Mouse (Mus musculus) activated CD4-positive, CD25-positive, alpha-beta regulatory T cell, adult 4 months (primary cell): ENCODE measurements around the gene Gsta3. TPM values are rescaled to one million over a fixed set of nuclear protein-coding genes. Genes with fewer than 3 reads are reported as not detected.
"Not testable (repeated sequence)": the region's sequence is repeated elsewhere in the genome, so short reads cannot be mapped to it uniquely, and the experiment has no call there.

Source experiments
- ATAC-seq: one replicate; pipeline ENCODE4 v1.8.0; 2017
- polyA plus RNA-seq, 2 experiments: library from polyadenylated mRNA; unstranded; fragments of 100-300 nt; shearing (Covaris generic); gene quantifications; one replicate each; pipeline ENCODE4 v1.2.1; 2017

Gsta3 gene
- polyA plus RNA-seq, 2 experiments from 2014 or later = 2.1 to 2.6 TPM

GRCm38 (mm10) chr1:21253856-21254255 is 13.5 kb downstream of the Gsta3 start:
- ATAC-seq = no peak

- ATAC-seq = no peak
Observed at GRCm38 (mm10) chr1:21255625-21256345, 15.4 kb downstream of the Gsta3 start.

- no peak for ATAC-seq
Observed at GRCm38 (mm10) chr1:21256391-21256790, 16.0 kb downstream of the Gsta3 start.

GRCm38 (mm10) chr1:21256871-21257270 is 16.5 kb downstream of the Gsta3 start:
- ATAC-seq = no peak

GRCm38 (mm10) chr1:21259981-21260380 is 19.6 kb downstream of the Gsta3 start:
- not testable (repeated sequence) for ATAC-seq

GRCm38 (mm10) chr1:21262401-21262800 is 22.0 kb downstream of the Gsta3 start:
- ATAC-seq = no peak

GRCm38 (mm10) chr1:21263986-21264385 is 23.6 kb downstream of the Gsta3 start:
- no peak for ATAC-seq

- ATAC-seq = no peak
Observed at GRCm38 (mm10) chr1:21264747-21265146, 24.4 kb downstream of the Gsta3 start.

GRCm38 (mm10) chr1:21266766-21267165 is 26.4 kb downstream of the Gsta3 start:
- ATAC-seq = no peak

GRCm38 (mm10) chr1:21267466-21267865 is 27.1 kb downstream of the Gsta3 start:
- ATAC-seq = not testable (repeated sequence)

- ATAC-seq = peak; percentile 38
Observed at GRCm38 (mm10) chr1:21271343-21272055, 31.1 kb downstream of the Gsta3 start.

GRCm38 (mm10) chr1:21272056-21272431 is 31.7 kb downstream of the Gsta3 start:
- ATAC-seq = no peak

- no peak for ATAC-seq
Observed at GRCm38 (mm10) chr1:21273091-21273490, 32.7 kb downstream of the Gsta3 start.

GRCm38 (mm10) chr1:21274437-21275040 is 34.1 kb downstream of the Gsta3 start:
- no peak for ATAC-seq

GRCm38 (mm10) chr1:21275366-21275765 is 35.0 kb downstream of the Gsta3 start:
- not testable (repeated sequence) for ATAC-seq

GRCm38 (mm10) chr1:21276158-21276557 is 35.8 kb downstream of the Gsta3 start:
- peak; percentile 22 for ATAC-seq

- ATAC-seq = no peak
Observed at GRCm38 (mm10) chr1:21280306-21280705, 39.9 kb downstream of the Gsta3 start.

- ATAC-seq = not testable (repeated sequence)
Observed at GRCm38 (mm10) chr1:21284644-21285043, 44.3 kb downstream of the Gsta3 start.

GRCm38 (mm10) chr1:21291394-21291793 is 51.0 kb downstream of the Gsta3 start:
- peak; percentile 44 for ATAC-seq

- ATAC-seq = peak; percentile 25
Observed at GRCm38 (mm10) chr1:21292590-21292989, 52.2 kb downstream of the Gsta3 start.

GRCm38 (mm10) chr1:21296169-21296568 is 55.8 kb downstream of the Gsta3 start:
- ATAC-seq = no peak

GRCm38 (mm10) chr1:21298114-21298513 is 57.7 kb downstream of the Gsta3 start:
- ATAC-seq = no peak

- ATAC-seq = no peak
Observed at GRCm38 (mm10) chr1:21299826-21300225, 59.4 kb downstream of the Gsta3 start.

- ATAC-seq = no peak
Observed at GRCm38 (mm10) chr1:21301686-21302085, 61.3 kb downstream of the Gsta3 start.
